Mouse (Mus musculus) G1E-ER4 (cell line): ENCODE results near the gene Fignl1. TPM values are rescaled to one million over a fixed set of nuclear protein-coding genes. Genes with fewer than 3 reads are reported as not detected.

Experiments used
- GATA1 ChIP-seq: IDR thresholded peaks from one replicate; pipeline ENCODE4 v1.8.0; 2012; ENCODE audit warnings: low read length, inconsistent platforms
- polyA plus RNA-seq: library from polyadenylated mRNA; stranded (reverse); fragments of >175 nt; gene quantifications from 2 replicates; pipeline ENCODE4 v1.2.3, GENCODE M21; 2012

Gene Fignl1
- polyA plus RNA-seq, 1 experiment = 2.5 TPM

- TF ChIP-seq GATA1 = no peak
These were observed 43.3 kb downstream of the Fignl1 start for GRCm38 (mm10) chr11:11765414-11765813.

GRCm38 (mm10) chr11:11763211-11763666 lies 45.5 kb downstream of the Fignl1 start:
- no peak for TF ChIP-seq GATA1

- TF ChIP-seq GATA1 = no peak
These were observed 49.9 kb downstream of the Fignl1 start for GRCm38 (mm10) chr11:11758883-11759282.

- no peak for TF ChIP-seq GATA1
These were observed 50.6 kb downstream of the Fignl1 start for GRCm38 (mm10) chr11:11758121-11758520.

- no peak for TF ChIP-seq GATA1
These were observed 55.9 kb downstream of the Fignl1 start for GRCm38 (mm10) chr11:11752859-11753258.

GRCm38 (mm10) chr11:11751091-11751490 lies 57.7 kb downstream of the Fignl1 start:
- no peak for TF ChIP-seq GATA1

- no peak for TF ChIP-seq GATA1
These were observed 64.5 kb downstream of the Fignl1 start for GRCm38 (mm10) chr11:11744222-11744621.

GRCm38 (mm10) chr11:11742626-11743025 lies 66.1 kb downstream of the Fignl1 start:
- TF ChIP-seq GATA1 = no peak

- no peak for TF ChIP-seq GATA1
These were observed 67.2 kb downstream of the Fignl1 start for GRCm38 (mm10) chr11:11741574-11741973.

- no peak for TF ChIP-seq GATA1
These were observed 68.2 kb downstream of the Fignl1 start for GRCm38 (mm10) chr11:11740603-11741002.

GRCm38 (mm10) chr11:11739054-11739453 lies 69.7 kb downstream of the Fignl1 start:
- TF ChIP-seq GATA1 = no peak

GRCm38 (mm10) chr11:11737562-11737961 lies 71.2 kb downstream of the Fignl1 start:
- TF ChIP-seq GATA1 = no peak

Other genes starting within 250 kb of the Fignl1 start
- gene 4930512M02Rik, start 181.1 kb downstream of the Fignl1 start, polyA plus RNA-seq = not detected in 2 replicates
- gene Ikzf1, start 124.0 kb downstream of the Fignl1 start, polyA plus RNA-seq = 216 and 274 TPM in 2 replicates
- 0.21 and 0.48 TPM in 2 replicates for gene Ddc, start 89.2 kb upstream of the Fignl1 start, polyA plus RNA-seq
- gene Grb10, start 229.7 kb upstream of the Fignl1 start, polyA plus RNA-seq = not detected in 2 replicates